Mouse (Mus musculus): ENCODE measurements around the gene Slc27a5.

DNA sequence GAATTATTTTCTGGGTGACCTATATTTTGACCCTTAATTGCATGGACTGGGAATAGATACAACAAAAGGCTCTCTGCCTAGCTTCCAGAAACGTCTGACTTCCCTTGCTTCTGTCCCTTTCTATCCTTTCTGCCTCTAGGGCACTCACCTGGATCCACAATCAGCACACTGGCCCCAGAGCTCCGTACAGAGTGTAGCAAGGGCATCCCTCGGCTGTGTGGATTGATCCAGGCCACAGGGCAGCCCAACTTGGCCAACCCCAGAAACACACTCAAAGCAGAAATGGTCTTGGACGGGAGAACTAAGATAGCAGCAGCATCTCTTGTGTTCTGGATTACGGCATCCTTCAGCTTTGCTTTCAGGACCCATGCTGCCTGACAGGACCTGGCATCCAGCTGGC, 762 bp downstream of the Slc27a5 start:
- TF ChIP-seq POLR2A (IDR thresholded peaks at IDR 0.05; ENCODE audit: extremely low read depth, insufficient read depth, low read length), result no peak
- no peak for TF ChIP-seq CTCF (IDR thresholded peaks at IDR 0.05; ENCODE audit: extremely low read depth, insufficient read depth, low read length)

Measured in cortical plate, adult 2 months (tissue).